Mouse (Mus musculus): Measurements from ENCODE around the gene Eef1e1. TPM values are rescaled to one million over a fixed set of nuclear protein-coding genes. Genes with fewer than 3 reads are reported as not detected.
A peak's percentile ranks its signal among the peaks of the same experiment; 100 is the strongest.
"Not testable (repeated sequence)": the region's sequence is repeated elsewhere in the genome, so short reads cannot be mapped to it uniquely, and the experiment has no call there.

Gene Eef1e1
- total RNA-seq, 2 experiments from 2014 or later, result 12.9 to 15.9 TPM

DNA sequence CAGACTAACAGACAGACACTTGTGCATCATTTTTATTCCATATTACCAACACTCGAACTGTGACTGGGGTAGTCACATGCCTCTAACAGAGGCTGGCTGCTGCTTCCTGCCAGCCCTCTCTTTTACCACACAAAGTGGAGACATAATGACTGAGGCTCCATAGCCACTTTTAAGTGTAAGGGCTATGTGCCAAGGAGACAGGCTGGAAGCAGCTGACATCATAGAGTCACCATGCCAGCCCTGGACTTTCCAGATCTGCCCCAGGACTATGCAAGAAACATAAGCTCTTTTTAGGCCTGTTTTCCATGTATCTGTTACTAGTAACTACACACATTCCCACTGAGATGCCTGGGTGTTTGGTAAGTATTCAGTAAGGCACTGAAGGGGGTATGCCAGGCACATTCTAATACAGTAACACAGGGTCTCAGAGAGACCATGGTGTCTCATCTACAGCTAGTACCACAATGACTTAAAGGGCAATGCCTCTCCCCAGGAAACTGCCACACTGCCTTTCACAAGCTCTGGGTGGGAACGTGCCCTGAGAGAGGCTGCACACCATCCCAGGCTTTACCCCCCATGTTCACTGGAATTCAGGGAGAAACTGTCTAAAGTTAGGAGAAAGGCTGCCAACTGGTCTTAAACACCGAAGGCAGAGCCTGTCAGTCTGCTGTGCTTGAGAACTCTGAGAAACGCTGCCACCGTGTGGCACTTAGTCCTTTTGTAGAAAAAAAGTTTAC lies 33.2 kb downstream of the Eef1e1 start:
- DNase-seq, result peak; percentile 35 to 51

DNA sequence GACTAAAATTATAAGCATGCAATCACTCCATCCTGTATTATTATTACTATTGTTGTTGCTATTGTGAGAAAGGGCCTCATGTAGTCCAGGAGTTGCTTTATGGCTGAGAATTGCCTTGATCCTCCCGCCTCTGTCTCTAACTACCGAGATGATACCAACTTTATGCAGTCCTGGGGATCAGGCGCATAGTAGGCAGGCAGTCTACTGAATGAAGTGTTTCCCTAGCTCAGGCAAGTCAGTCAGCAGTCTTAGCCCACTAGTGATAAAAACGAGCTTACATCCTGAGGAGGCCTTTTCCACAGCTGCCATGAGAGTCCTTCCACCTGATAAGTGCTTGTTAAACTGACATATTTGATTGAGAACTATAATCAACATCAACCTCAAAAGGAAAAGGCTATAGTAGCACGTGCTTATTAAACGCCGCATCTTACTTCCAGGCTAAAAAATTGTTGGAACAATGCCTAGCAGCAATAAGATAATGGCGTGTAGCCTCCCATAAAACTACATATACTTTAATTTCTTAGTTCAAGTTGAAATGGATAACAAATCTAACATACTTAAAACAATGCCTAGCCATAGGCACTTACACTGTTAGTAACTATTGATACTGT lies 34.5 kb downstream of the Eef1e1 start:
- intact Hi-C loops (cut with DNase I), result no loop called here
- no peak for DNase-seq

More for the DNA sequence above, 33.2 kb downstream of the Eef1e1 start:
- intact Hi-C loops (cut with DNase I), result no loop called here

DNA sequence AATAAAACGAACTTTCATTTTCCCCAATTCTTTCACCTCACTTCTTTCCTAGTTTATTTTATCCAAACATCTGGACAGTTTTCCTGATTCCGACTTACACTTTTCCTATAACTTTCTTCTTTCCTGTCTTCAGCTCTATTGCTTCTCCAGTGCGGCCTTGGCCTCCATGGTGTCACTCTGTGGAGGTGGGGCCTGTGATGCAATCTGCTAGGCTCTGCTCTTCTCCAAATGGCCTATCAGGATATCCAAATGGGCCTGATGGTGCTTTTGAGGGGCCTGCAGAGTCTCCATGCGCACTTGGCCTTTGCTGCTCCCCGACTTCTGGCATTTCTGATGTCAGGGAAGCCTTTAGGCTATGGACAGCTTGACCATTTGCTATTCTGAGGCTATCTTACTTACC lies 35.6 kb downstream of the Eef1e1 start:
- intact Hi-C loops (cut with DNase I), result no loop called here
- no peak for DNase-seq

DNA sequence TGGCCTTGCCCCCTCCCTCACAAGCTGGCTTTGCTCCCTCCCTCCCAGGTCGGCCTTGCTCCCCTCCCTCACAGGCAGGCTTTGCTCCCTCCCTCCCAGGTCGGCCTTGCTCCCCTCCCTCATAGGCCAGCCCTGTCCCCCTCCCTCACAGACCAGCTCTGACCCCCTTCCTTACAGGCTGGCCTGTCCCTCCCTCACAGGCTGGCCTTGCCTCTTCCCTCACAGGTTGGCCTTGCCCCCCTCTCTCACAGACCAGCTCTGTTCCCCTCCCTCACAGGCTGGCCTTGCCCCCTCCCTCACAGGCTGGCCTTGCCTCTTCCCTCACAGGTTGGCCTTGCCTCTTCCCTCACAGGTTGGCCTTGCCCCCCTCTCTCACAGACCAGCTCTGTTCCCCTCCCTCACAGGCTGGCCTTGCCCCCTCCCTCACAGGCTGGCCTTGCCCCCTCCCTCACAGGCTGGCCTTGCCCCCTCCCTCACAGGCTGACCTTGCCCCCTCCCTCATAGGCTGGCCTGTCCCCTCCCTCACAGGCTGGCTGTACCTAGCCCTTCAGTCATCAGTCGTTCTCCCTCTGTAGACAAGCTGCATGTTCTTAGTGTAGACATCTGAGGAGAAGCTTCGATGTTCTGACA lies 40.7 kb downstream of the Eef1e1 start:
- intact Hi-C loops (cut with DNase I); DNase-seq: not testable (repeated sequence)

- intact Hi-C loops (cut with DNase I), result no loop called here
- peak in 1 of 2 experiments; percentile 22 for DNase-seq
Observed at GRCm38 (mm10) chr13:38616887-38617286, 42.0 kb downstream of the Eef1e1 start.

- DNase-seq, result no peak
- intact Hi-C loops (cut with DNase I), result no loop called here
Observed at GRCm38 (mm10) chr13:38615656-38616055, 43.2 kb downstream of the Eef1e1 start.

DNA sequence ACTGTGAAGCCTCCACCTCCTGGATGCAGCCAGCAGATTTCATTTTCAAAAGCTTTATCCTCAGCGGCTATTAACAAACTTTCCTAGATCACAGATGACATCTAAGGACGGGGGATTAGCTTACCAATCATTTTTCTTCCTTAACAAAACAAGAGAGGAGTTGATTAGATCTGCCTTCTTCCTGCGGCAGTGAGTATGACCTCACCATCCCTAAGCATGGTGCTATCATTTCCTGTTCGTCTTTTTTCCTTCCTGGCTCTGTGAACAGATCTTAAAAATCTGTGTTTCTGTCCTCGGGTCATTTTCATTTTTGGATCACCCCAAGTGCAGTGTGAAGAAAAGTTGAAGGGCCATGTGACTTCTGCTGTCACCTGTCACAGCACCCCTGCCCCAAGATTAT lies 44.6 kb downstream of the Eef1e1 start:
- intact Hi-C loops (cut with DNase I), result no loop called here
- DNase-seq, result no peak

DNA sequence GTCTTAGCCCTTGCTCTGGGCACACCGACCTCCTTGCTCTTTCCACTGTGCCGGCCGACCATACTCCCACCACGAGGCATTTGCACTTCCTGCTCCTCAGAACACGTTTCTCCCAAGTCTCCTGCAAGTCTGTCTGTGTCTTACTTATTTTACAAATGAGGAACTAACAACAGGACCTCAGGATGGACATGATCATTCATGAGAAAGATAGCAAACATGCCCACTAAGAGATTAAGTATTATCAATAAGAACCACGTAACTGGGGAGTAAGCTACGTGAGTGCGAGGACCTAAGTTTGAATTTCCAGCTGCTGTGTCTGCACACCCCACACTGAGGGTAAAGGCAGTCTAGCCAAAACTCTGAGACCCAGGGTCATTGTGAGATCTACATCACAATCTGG lies 45.3 kb downstream of the Eef1e1 start:
- intact Hi-C loops (cut with DNase I), result no loop called here

GRCm38 (mm10) chr13:38612608-38613007 lies 46.2 kb downstream of the Eef1e1 start:
- DNase-seq, result no peak
- intact Hi-C loops (cut with DNase I), result no loop called here

More for the DNA sequence above, 45.3 kb downstream of the Eef1e1 start:
- no peak for DNase-seq

GRCm38 (mm10) chr13:38612179-38612578 lies 46.7 kb downstream of the Eef1e1 start:
- intact Hi-C loops (cut with DNase I), result no loop called here
- DNase-seq, result no peak

GRCm38 (mm10) chr13:38610336-38610735 lies 48.5 kb downstream of the Eef1e1 start:
- DNase-seq, result peak; percentile 21 to 24
- intact Hi-C loops (cut with DNase I), result no loop called here

- intact Hi-C loops (cut with DNase I), result no loop called here
- no peak for DNase-seq
Observed at GRCm38 (mm10) chr13:38607130-38607529, 51.7 kb downstream of the Eef1e1 start.

- peak in 1 of 2 experiments; percentile 46 for DNase-seq
- intact Hi-C loops (cut with DNase I), result no loop called here
Observed at GRCm38 (mm10) chr13:38605353-38605752, 53.5 kb downstream of the Eef1e1 start.

DNA sequence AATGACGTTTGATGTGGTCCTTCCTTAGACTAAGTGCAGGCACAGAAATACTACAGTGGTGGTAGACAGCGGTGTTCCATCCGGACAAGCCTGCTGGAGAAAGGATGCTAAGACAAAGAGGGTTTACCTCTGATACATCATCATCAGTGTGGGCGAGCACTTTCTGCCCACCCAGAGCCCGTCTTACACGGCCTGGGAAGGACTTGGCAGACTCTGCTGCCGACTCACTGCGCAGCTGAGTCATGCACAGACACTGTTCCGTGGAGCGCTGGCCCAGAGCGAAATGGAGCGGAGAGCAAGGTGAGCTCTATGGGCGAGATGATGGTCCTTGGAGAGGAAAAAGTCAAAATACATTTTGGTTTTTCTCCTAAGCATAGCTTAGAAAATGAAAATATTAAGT lies 55.9 kb downstream of the Eef1e1 start:
- intact Hi-C loops (cut with DNase I), result no loop called here

DNA sequence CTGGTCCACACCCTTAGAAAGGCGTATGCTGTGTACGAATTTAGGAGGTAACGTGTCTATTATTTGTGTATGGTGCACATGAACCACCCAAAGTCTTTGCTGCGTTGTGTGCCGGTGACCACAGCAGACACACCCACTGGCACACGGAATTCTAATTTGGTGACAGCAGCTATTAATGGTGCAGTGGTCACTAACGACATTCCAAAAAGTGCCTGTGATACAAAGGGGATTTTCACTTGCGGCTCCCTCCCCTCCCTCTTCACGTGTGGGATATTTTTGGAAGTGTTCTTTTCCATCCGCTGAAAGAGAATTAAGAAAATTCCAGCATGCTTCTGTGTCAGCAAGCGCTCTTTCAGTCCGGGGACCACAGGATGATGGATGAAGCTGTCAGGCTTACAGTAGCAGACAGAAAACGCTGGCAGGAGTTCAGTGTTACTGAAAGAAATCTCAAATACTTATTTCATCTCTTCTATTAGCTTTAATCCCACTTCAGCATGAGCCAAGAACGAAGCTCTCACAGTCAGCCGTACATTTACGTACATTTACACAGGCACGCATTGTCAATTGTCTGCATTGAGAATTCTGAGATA lies 56.5 kb downstream of the Eef1e1 start:
- DNase-seq, result peak in 1 of 2 experiments; percentile 18
- intact Hi-C loops (cut with DNase I), result no loop called here

More for the DNA sequence above, 55.9 kb downstream of the Eef1e1 start:
- DNase-seq, result no peak

DNA sequence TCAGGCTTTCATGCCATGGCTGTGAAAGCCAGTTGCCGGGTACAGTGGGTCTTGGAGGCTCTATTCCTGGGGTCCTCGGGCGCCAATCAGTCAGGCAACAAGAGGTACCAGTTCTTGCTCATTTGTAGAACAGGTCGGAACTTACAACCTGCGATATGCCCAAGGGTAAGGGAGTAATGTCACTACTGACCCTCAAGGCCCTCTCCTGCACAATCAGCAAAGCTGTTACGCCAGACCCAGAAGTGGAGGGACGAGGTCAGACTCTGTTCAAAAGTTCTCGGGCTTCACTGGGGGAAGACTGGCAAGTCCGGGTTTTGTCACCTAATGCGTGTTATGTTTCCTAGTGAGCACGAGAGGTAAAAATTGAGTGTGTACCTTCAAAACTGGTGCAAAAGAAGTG lies 58.0 kb downstream of the Eef1e1 start:
- intact Hi-C loops (cut with DNase I), result no loop called here
- no peak for DNase-seq

DNA sequence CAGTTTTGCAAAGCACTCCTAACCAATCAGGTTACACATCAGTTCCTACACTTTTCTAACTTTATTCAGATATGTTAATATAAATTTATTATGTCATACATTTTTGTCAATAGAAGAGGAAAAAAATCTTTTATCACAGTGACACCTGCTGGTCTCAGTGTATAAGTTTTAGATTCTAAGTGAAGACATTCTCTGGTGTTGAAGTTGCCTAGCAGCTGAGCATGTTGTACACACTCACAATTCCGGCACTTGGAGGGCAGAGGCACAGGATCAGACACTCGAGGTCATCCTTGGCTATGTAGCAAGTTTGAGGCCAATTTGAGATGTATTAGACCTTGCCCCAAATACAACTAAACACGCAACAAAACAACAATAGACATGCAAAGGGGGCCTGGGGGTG lies 61.8 kb downstream of the Eef1e1 start:
- intact Hi-C loops (cut with DNase I), result loop anchor here (1.0 to 5.0 kb wide), 2 partner anchors 252 to 530 kb away; partner anchors contain the start of gene Bmp6
- DNase-seq, result no peak

DNA sequence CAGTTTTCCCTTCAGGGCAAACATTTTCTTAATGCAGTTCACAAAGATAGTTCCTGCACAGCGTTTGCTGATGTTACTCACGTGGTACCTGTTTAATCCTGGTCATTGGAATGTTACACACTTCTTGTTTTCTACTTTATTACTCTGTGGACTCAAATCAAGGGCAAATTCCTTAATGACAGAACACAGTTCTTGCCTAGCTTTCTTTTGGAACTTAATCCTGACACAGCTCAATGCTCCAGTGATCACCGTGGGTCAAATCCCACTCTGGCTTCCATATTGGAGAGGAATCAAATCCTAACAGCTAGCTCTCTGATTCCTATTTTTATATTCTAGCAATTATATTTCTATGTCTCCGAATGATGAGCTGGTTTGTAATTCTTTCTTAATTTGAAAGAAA lies 62.4 kb downstream of the Eef1e1 start:
- DNase-seq, result no peak
- intact Hi-C loops (cut with DNase I), result loop anchor here (5.0 kb wide), 1 partner anchor 529 kb away; no protein-coding TSS in a partner anchor

Data from heart, postnatal 10 days (tissue).